Mouse (Mus musculus) kidney, adult 2 months (tissue): Measurements from ENCODE around the gene Gatad2a. TPM values are rescaled to one million over a fixed set of nuclear protein-coding genes. Genes with fewer than 3 reads are reported as not detected.
"Not testable (repeated sequence)": the region's sequence is repeated elsewhere in the genome, so short reads cannot be mapped to it uniquely, and the experiment has no call there.

Experiments
- DNase-seq: peaks from one replicate; pipeline ENCODE4 v3.0.0; 2021
- H3K27ac ChIP-seq: fragments of 200-500 bp; 2 replicates; pipeline ENCODE4 v1.5.1; 2012; ENCODE audit warnings: low read depth, low read length, control low read depth, inconsistent platforms; ENCODE audit not compliant: insufficient read depth
- H3K27me3 ChIP-seq: fragments of 200-500 bp; replicated peaks from 2 replicates; pipeline ENCODE4 v1.6.1; 2012; ENCODE audit warnings: mild to moderate bottlenecking, moderate library complexity, low read length, inconsistent platforms; ENCODE audit not compliant: control insufficient read depth, insufficient read depth
- H3K36me3 ChIP-seq: fragments of 200-500 bp; 2 replicates; pipeline ENCODE4 v1.6.1; 2012; ENCODE audit warnings: mild to moderate bottlenecking, moderate library complexity, low read length, inconsistent platforms; ENCODE audit not compliant: control insufficient read depth, insufficient read depth
- H3K4me1 ChIP-seq: fragments of 200-500 bp; 2 replicates; pipeline ENCODE4 v1.6.1; 2011; ENCODE audit warnings: low read length; ENCODE audit not compliant: control insufficient read depth, insufficient read depth
- H3K4me3 ChIP-seq: fragments of 200-500 bp; 2 replicates; pipeline ENCODE4 v1.5.1; 2011; ENCODE audit warnings: mild to moderate bottlenecking, low read depth, low read length, control low read depth; ENCODE audit not compliant: insufficient read depth
- CTCF ChIP-seq: fragments of 200-500 bp; conservative IDR thresholded peaks from 2 replicates; pipeline ENCODE4 v1.5.1; 2011; ENCODE audit warnings: low read depth, mild to moderate bottlenecking, control low read depth, low read length, moderate library complexity, mixed read lengths; ENCODE audit not compliant: insufficient read depth, insufficient read length
- POLR2A ChIP-seq: fragments of 200-500 bp; IDR thresholded peaks from one replicate; pipeline ENCODE4 v1.6.1; 2011; ENCODE audit warnings: low read depth, low read length, control low read depth
- WGBS: fragments of 180-500 bp; shearing (Covaris S2); methylation state at CpG from one replicate; pipeline ENCODE4 v1.1.7; 2018; 5-methylcytosine and 5-hydroxymethylcytosine counted together
- polyA plus RNA-seq: library from polyadenylated mRNA; depleted of rRNA; stranded (reverse); fragments of >200 nt; gene quantifications from 2 replicates; pipeline ENCODE4 v1.2.3, GENCODE M21; 2012

The Gatad2a gene
- polyA plus RNA-seq, 1 experiment = 60.9 TPM

- peaks cover 45% of the 10 kb centered on the region for H3K4me1 ChIP-seq
- no peak for DNase-seq
- H3K27ac ChIP-seq = no peak overlapping the region
- TF ChIP-seq CTCF (no peak), POLR2A (no peak)
- 70% methylated on average over 2 of the region's 2 CpGs for WGBS
- no peak overlapping the region for H3K4me3 ChIP-seq
- H3K36me3 ChIP-seq = no peaks in the 10 kb centered on the region
- H3K27me3 ChIP-seq = no peaks in the 10 kb centered on the region
These were observed 39.5 kb downstream of the Gatad2a start for GRCm38 (mm10) chr8:69956651-69957050.

GRCm38 (mm10) chr8:69954642-69955041 lies 41.5 kb downstream of the Gatad2a start:
- 46% methylated on average over 1 of the region's 1 CpGs for WGBS
- DNase-seq = no peak
- peaks cover 52% of the 10 kb centered on the region for H3K4me1 ChIP-seq
- no peaks in the 10 kb centered on the region for H3K27me3 ChIP-seq
- no peak overlapping the region for H3K4me3 ChIP-seq
- TF ChIP-seq POLR2A (no peak), CTCF (no peak)
- H3K36me3 ChIP-seq = no peaks in the 10 kb centered on the region
- no peak overlapping the region for H3K27ac ChIP-seq

DNA sequence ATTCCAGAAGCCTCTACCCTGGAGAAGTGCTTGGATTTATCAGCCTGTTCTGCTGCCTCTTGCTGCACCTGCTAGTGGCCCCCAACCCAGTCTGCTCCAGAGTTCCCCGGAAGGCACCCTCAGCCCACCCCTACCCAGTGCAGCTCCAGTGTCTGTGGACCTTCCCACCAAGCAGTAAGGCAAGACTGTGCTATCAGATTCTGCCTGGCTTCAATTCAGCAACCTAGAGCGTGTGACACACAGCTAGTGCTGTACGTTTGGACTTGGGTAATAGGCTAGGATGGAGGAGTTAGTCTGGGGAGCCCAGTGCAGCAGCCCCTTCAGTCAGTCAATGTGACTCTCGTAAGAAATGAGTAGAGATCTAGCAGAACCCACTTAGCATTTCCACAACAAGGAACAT lies 42.0 kb downstream of the Gatad2a start:
- H3K4me3 ChIP-seq = no peak overlapping the region
- TF ChIP-seq CTCF = no peak
- no peak for TF ChIP-seq POLR2A
- H3K36me3 ChIP-seq = no peaks in the 10 kb centered on the region
- no peaks in the 10 kb centered on the region for H3K27me3 ChIP-seq
- 23% methylated on average over 4 of the region's 4 CpGs for WGBS
- no peak for DNase-seq
- no peak overlapping the region for H3K27ac ChIP-seq
- H3K4me1 ChIP-seq = peaks cover 48% of the 10 kb centered on the region

- H3K36me3 ChIP-seq = no peaks in the 10 kb centered on the region
- H3K4me3 ChIP-seq = no peak overlapping the region
- peaks cover 18% of the 10 kb centered on the region for H3K4me1 ChIP-seq
- peak; percentile 58 for DNase-seq
- peak overlapping the region; percentile 64 for H3K27ac ChIP-seq
- WGBS = 79% methylated on average over 2 of the region's 2 CpGs
- TF ChIP-seq POLR2A (no peak), CTCF (no peak)
- H3K27me3 ChIP-seq = no peaks in the 10 kb centered on the region
These were observed 45.9 kb downstream of the Gatad2a start for GRCm38 (mm10) chr8:69950300-69950699.

GRCm38 (mm10) chr8:69942495-69942894 lies 53.7 kb downstream of the Gatad2a start:
- peaks cover 36% of the 10 kb centered on the region for H3K4me1 ChIP-seq
- DNase-seq, H3K27ac ChIP-seq, H3K27me3 ChIP-seq, H3K36me3 ChIP-seq, H3K4me3 ChIP-seq: not testable (repeated sequence)
- 77% methylated on average over 3 of the region's 3 CpGs for WGBS

DNA sequence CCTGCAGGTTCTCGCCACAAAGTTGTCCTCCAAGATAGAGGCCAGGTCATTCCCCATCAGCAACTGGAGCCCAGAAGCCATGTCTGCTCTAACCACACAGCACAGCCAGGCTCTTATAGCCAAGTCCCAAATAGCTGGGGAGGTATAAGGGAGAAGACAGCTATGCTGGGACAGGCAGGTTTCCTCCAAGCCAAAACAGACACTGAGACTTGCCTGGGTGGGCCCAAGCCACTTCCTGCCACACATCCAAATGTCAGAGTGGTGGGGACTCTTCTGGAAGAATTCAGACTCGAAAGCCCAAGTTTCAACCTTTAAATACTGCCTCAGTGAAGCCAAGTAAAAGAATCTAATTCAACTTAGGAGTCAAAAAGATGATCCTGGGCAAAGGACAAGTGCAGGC lies 55.8 kb downstream of the Gatad2a start:
- Histone ChIP-seq H3K4me1 (peaks cover 46% of the 10 kb centered on the region), H3K27me3 (no peaks in the 10 kb centered on the region), H3K27ac (peak overlapping the region; percentile 9), H3K4me3 (no peak overlapping the region), H3K36me3 (no peaks in the 10 kb centered on the region; the same call in 1 of the 2 replicates)
- TF ChIP-seq CTCF = no peak
- no peak for TF ChIP-seq POLR2A
- no peak for DNase-seq
- WGBS = 69% methylated on average over 2 of the region's 2 CpGs

DNA sequence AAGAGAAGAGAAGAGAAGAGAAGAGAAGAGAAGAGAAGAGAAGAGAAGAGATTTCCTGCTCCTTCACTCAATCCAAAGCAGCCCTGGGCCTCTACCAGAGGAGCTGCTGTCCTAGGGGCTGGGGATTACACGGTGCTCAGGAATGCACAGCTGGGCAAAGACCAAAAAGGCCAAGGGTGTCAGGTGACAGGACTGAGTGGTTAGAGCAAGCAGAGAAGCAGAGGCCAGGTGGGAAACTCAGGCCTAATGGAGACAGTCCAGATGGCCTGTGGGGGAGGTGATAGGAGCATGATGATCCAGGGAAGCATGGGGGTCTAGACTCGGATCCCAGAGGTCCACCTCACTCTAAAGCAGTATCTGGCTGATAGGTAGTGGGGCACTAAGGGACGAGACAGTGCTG lies 56.6 kb downstream of the Gatad2a start:
- Histone ChIP-seq H3K4me3 (no peak overlapping the region), H3K4me1 (peaks cover 46% of the 10 kb centered on the region), H3K27me3 (no peaks in the 10 kb centered on the region), H3K27ac (peak overlapping the region; percentile 9), H3K36me3 (no peaks in the 10 kb centered on the region; the same call in 1 of the 2 replicates)
- WGBS = 32% methylated on average over 3 of the region's 3 CpGs
- TF ChIP-seq CTCF = no peak
- TF ChIP-seq POLR2A = no peak
- DNase-seq = peak; percentile 86
